Mouse (Mus musculus): ENCODE results near the gene Adcy9. TPM values are rescaled to one million over a fixed set of nuclear protein-coding genes. Genes with fewer than 3 reads are reported as not detected.

The Adcy9 gene
- total and polyA plus RNA-seq, 2 experiments from 2014 or later = 1.8 to 19.0 TPM

GRCm38 (mm10) chr16:4378788-4379187 lies 41.5 kb downstream of the Adcy9 start:
- Histone ChIP-seq H3K9ac (replicated peaks; ENCODE audit: low read depth, low read length) (no peak overlapping the region), H3K9me3 (replicated peaks; ENCODE audit: control insufficient read depth, low read length) (no peaks in the 10 kb centered on the region), H3K27me3 (ENCODE audit: control insufficient read depth, insufficient read depth, low read length) (no peaks in the 10 kb centered on the region), H3K27ac (ENCODE audit: low read depth) (no peak overlapping the region), H3K4me3 (ENCODE audit: low read depth, low read length) (no peak overlapping the region), H3K4me2 (ENCODE audit: low read depth, low read length) (no peak overlapping the region), H3K4me1 (ENCODE audit: control insufficient read depth, insufficient read depth) (peaks cover 19% of the 10 kb centered on the region), H3K36me3 (replicated peaks; ENCODE audit: control insufficient read depth, insufficient read depth, low read length) (no peaks in the 10 kb centered on the region)
- no peak for DNase-seq (ENCODE audit: low spot score)
- no peak for TF ChIP-seq EP300 (IDR thresholded peaks at IDR 0.05; ENCODE audit: low read depth)
- TF ChIP-seq CTCF (IDR thresholded peaks at IDR 0.05; ENCODE audit: low read depth) = no peak
- ATAC-seq (ENCODE audit: insufficient read depth, low read depth) = no peak
- 90% methylated on average over 1 of the region's 1 CpGs for WGBS

GRCm38 (mm10) chr16:4377556-4377955 lies 42.7 kb downstream of the Adcy9 start:
- no peak overlapping the region for H3K4me2 ChIP-seq (ENCODE audit: low read depth, low read length)
- no peak overlapping the region for H3K9ac ChIP-seq (replicated peaks; ENCODE audit: low read depth, low read length)
- H3K4me3 ChIP-seq (ENCODE audit: low read depth, low read length) = no peak overlapping the region
- no peaks in the 10 kb centered on the region for H3K9me3 ChIP-seq (replicated peaks; ENCODE audit: control insufficient read depth, low read length)
- H3K27ac ChIP-seq (ENCODE audit: low read depth) = peak overlapping the region; percentile 7; the same call in 1 of the 2 replicates
- no peaks in the 10 kb centered on the region for H3K27me3 ChIP-seq (ENCODE audit: control insufficient read depth, insufficient read depth, low read length)
- H3K4me1 ChIP-seq (ENCODE audit: control insufficient read depth, insufficient read depth) = peaks cover 13% of the 10 kb centered on the region
- TF ChIP-seq CTCF (IDR thresholded peaks at IDR 0.05; ENCODE audit: low read depth) (no peak), EP300 (IDR thresholded peaks at IDR 0.05; ENCODE audit: low read depth) (no peak)
- 49% methylated on average over 5 of the region's 5 CpGs for WGBS
- no peaks in the 10 kb centered on the region for H3K36me3 ChIP-seq (replicated peaks; ENCODE audit: control insufficient read depth, insufficient read depth, low read length)
- ATAC-seq (ENCODE audit: insufficient read depth, low read depth) (peak; percentile 80), DNase-seq (ENCODE audit: low spot score) (no peak)

- ATAC-seq (ENCODE audit: insufficient read depth, low read depth) = 0 out of 2 replicates have a peak, but pooled peaks have one; percentile 42
- H3K36me3 ChIP-seq (replicated peaks; ENCODE audit: control insufficient read depth, insufficient read depth, low read length) = no peaks in the 10 kb centered on the region
- H3K4me1 ChIP-seq (ENCODE audit: control insufficient read depth, insufficient read depth) = peaks cover 15% of the 10 kb centered on the region; the same call in 1 of the 2 replicates
- no peak overlapping the region for H3K9ac ChIP-seq (replicated peaks; ENCODE audit: low read depth, low read length)
- no peaks in the 10 kb centered on the region for H3K9me3 ChIP-seq (replicated peaks; ENCODE audit: control insufficient read depth, low read length)
- TF ChIP-seq EP300 (IDR thresholded peaks at IDR 0.05; ENCODE audit: low read depth) (no peak), CTCF (IDR thresholded peaks at IDR 0.05; ENCODE audit: low read depth) (no peak)
- no peaks in the 10 kb centered on the region for H3K27me3 ChIP-seq (ENCODE audit: control insufficient read depth, insufficient read depth, low read length)
- 28% methylated on average over 7 of the region's 7 CpGs for WGBS
- H3K4me3 ChIP-seq (ENCODE audit: low read depth, low read length) = no peak overlapping the region
- DNase-seq (ENCODE audit: low spot score) = no peak
- peak overlapping the region; percentile 44; the same call in 1 of the 2 replicates for H3K27ac ChIP-seq (ENCODE audit: low read depth)
- H3K4me2 ChIP-seq (ENCODE audit: low read depth, low read length) = no peak overlapping the region
Measured at GRCm38 (mm10) chr16:4374780-4375380, 45.4 kb downstream of the Adcy9 start.

- ATAC-seq (ENCODE audit: insufficient read depth, low read depth) (no peak), DNase-seq (ENCODE audit: low spot score) (no peak)
- H3K9ac ChIP-seq (replicated peaks; ENCODE audit: low read depth, low read length) = no peak overlapping the region
- H3K4me1 ChIP-seq (ENCODE audit: control insufficient read depth, insufficient read depth) = peaks cover 15% of the 10 kb centered on the region; the same call in 1 of the 2 replicates
- H3K36me3 ChIP-seq (replicated peaks; ENCODE audit: control insufficient read depth, insufficient read depth, low read length) = no peaks in the 10 kb centered on the region
- 0 out of 2 replicates have a peak overlapping the region, but pooled peaks have one; percentile 23 for H3K27ac ChIP-seq (ENCODE audit: low read depth)
- TF ChIP-seq CTCF (IDR thresholded peaks at IDR 0.05; ENCODE audit: low read depth) (no peak), EP300 (IDR thresholded peaks at IDR 0.05; ENCODE audit: low read depth) (no peak)
- 71% methylated on average over 5 of the region's 5 CpGs for WGBS
- no peak overlapping the region for H3K4me2 ChIP-seq (ENCODE audit: low read depth, low read length)
- H3K9me3 ChIP-seq (replicated peaks; ENCODE audit: control insufficient read depth, low read length) = no peaks in the 10 kb centered on the region
- no peak overlapping the region for H3K4me3 ChIP-seq (ENCODE audit: low read depth, low read length)
- no peaks in the 10 kb centered on the region for H3K27me3 ChIP-seq (ENCODE audit: control insufficient read depth, insufficient read depth, low read length)
Measured at GRCm38 (mm10) chr16:4374270-4374669, 46.0 kb downstream of the Adcy9 start.

- ATAC-seq (ENCODE audit: insufficient read depth, low read depth) (no peak), DNase-seq (ENCODE audit: low spot score) (no peak)
- WGBS = 53% methylated on average over 2 of the region's 2 CpGs
- Histone ChIP-seq H3K27me3 (ENCODE audit: control insufficient read depth, insufficient read depth, low read length) (no peaks in the 10 kb centered on the region), H3K4me1 (ENCODE audit: control insufficient read depth, insufficient read depth) (peaks cover 22% of the 10 kb centered on the region), H3K4me2 (ENCODE audit: low read depth, low read length) (no peak overlapping the region), H3K36me3 (replicated peaks; ENCODE audit: control insufficient read depth, insufficient read depth, low read length) (no peaks in the 10 kb centered on the region), H3K9ac (replicated peaks; ENCODE audit: low read depth, low read length) (no peak overlapping the region), H3K27ac (ENCODE audit: low read depth) (peak overlapping the region; percentile 50; the same call in 1 of the 2 replicates), H3K9me3 (replicated peaks; ENCODE audit: control insufficient read depth, low read length) (no peaks in the 10 kb centered on the region), H3K4me3 (ENCODE audit: low read depth, low read length) (no peak overlapping the region)
- TF ChIP-seq CTCF (IDR thresholded peaks at IDR 0.05; ENCODE audit: low read depth) = no peak
- no peak for TF ChIP-seq EP300 (IDR thresholded peaks at IDR 0.05; ENCODE audit: low read depth)
Measured at GRCm38 (mm10) chr16:4371039-4371438, 49.3 kb downstream of the Adcy9 start.

GRCm38 (mm10) chr16:4370141-4370541 lies 50.2 kb downstream of the Adcy9 start:
- peak; percentile 76 for DNase-seq (ENCODE audit: low spot score)
- H3K9ac ChIP-seq (replicated peaks; ENCODE audit: low read depth, low read length) = no peak overlapping the region
- TF ChIP-seq EP300 (IDR thresholded peaks at IDR 0.05; ENCODE audit: low read depth) (no peak), CTCF (IDR thresholded peaks at IDR 0.05; ENCODE audit: low read depth) (no peak)
- no peak overlapping the region for H3K4me3 ChIP-seq (ENCODE audit: low read depth, low read length)
- H3K36me3 ChIP-seq (replicated peaks; ENCODE audit: control insufficient read depth, insufficient read depth, low read length) = no peaks in the 10 kb centered on the region
- H3K27ac ChIP-seq (ENCODE audit: low read depth) = peak overlapping the region; percentile 50
- 29% methylated on average over 10 of the region's 10 CpGs for WGBS
- peaks cover 22% of the 10 kb centered on the region for H3K4me1 ChIP-seq (ENCODE audit: control insufficient read depth, insufficient read depth)
- ATAC-seq (ENCODE audit: insufficient read depth, low read depth) = peak; percentile 84
- no peak overlapping the region for H3K4me2 ChIP-seq (ENCODE audit: low read depth, low read length)
- H3K9me3 ChIP-seq (replicated peaks; ENCODE audit: control insufficient read depth, low read length) = no peaks in the 10 kb centered on the region
- no peaks in the 10 kb centered on the region for H3K27me3 ChIP-seq (ENCODE audit: control insufficient read depth, insufficient read depth, low read length)
